Mouse (Mus musculus): ENCODE measurements at regions not wholly inside any gene's neighbourhood (a gene's known extent, or its start where the extent isn't known, plus 50 kb on each side); places are given as distances from the start of the nearest gene placed in this dataset.

DNA sequence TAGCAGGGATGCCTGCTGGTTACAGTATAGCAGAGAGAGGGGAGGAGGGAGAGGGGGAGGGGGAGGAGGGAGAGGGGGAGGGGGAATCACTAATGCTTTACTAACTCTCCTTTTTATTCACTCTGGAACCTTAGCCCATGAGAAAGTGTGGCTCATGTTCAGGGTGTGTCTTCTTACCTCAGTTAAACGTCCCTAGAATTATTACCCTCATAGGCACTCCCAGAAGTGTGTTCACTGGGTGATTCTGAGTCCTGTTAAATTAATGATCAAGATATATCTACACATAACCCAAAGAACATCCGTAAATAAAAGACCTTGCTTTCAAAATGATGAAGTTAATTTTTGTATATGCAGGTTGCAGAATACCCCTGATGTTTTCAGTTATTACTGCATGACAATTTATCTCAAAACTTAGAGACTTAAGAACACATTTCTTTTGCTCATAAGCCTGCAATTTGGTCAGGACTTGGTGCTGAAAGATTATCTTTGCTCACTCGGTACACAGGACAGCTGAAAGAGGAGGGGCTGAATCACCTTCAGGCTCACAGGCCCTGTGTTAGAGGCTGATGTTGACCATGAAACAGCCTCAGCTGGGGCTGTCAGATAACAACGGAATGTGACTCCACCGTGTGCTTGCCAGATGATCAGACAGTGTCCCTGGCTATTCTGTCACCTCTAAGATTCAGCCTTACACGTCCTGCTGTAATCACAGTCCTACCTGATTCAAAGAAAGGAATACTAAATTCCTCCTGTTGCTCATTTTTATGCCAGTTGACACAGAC, 195.0 kb downstream of the Pik3r1 start:
- TF ChIP-seq CEBPB (IDR thresholded peaks at IDR 0.05; ENCODE audit: insufficient read depth, poor library complexity, severe bottlenecking) (no peak), POLR2A (IDR thresholded peaks at IDR 0.05; ENCODE audit: insufficient read length, low read depth) (no peak), USF1 (IDR thresholded peaks at IDR 0.05; ENCODE audit: low read depth) (no peak), TCF12 (IDR thresholded peaks at IDR 0.05; ENCODE audit: insufficient read depth, poor library complexity, severe bottlenecking) (no peak), MAX (IDR thresholded peaks at IDR 0.05; ENCODE audit: low read depth) (no peak)
